Mouse (Mus musculus) kidney, embryonic 14.5 days (tissue): ENCODE results near the gene Gmpr. TPM values are rescaled to one million over a fixed set of nuclear protein-coding genes. Genes with fewer than 3 reads are reported as not detected.

Experiments
- ATAC-seq: fragments of 200-750 bp; cut with Nextera tagmentation; 2 replicates; pipeline ENCODE4 v1.8.0; 2017; ENCODE audit warnings: moderate number of reproducible peaks, mild to moderate bottlenecking, moderate TSS enrichment, moderate library complexity; ENCODE audit not compliant: low FRiP score, low TSS enrichment
- H3K27ac ChIP-seq: fragments of 300-500 bp; sonication (generic); 2 replicates; pipeline ENCODE4 v1.5.1; 2014; ENCODE audit warnings: low read depth, mild to moderate bottlenecking, low read length, moderate library complexity, mixed read lengths
- H3K27me3 ChIP-seq: fragments of 300-500 bp; sonication (generic); 2 replicates; pipeline ENCODE4 v1.6.1; 2014; ENCODE audit warnings: mild to moderate bottlenecking, low read length; ENCODE audit not compliant: control insufficient read depth, insufficient read depth
- H3K36me3 ChIP-seq: fragments of 300-500 bp; sonication (generic); 2 replicates; pipeline ENCODE4 v1.6.1; 2014; ENCODE audit warnings: low read length, mixed read lengths; ENCODE audit not compliant: control insufficient read depth, insufficient read depth
- H3K4me1 ChIP-seq: fragments of 300-500 bp; sonication (generic); 2 replicates; pipeline ENCODE4 v1.6.1; 2014; ENCODE audit warnings: low read length, mixed read lengths; ENCODE audit not compliant: control insufficient read depth, insufficient read depth
- H3K4me2 ChIP-seq: fragments of 300-500 bp; sonication (generic); replicated peaks from 2 replicates; pipeline ENCODE4 v1.6.1; 2014; ENCODE audit warnings: low read depth, mild to moderate bottlenecking, low read length
- H3K4me3 ChIP-seq: fragments of 300-500 bp; sonication (generic); 2 replicates; pipeline ENCODE4 v1.5.1; 2014; ENCODE audit warnings: mild to moderate bottlenecking, low read length
- H3K9ac ChIP-seq: fragments of 300-500 bp; sonication (generic); 2 replicates; pipeline ENCODE4 v1.6.1; 2014; ENCODE audit warnings: low read depth, mild to moderate bottlenecking, low read length, moderate library complexity
- H3K9me3 ChIP-seq: fragments of 300-500 bp; sonication (generic); 2 replicates; pipeline ENCODE4 v1.6.1; 2016; ENCODE audit warnings: low read length; ENCODE audit not compliant: control insufficient read depth
- WGBS: fragments of 180-500 bp; shearing (Covaris S2); extraction: QIAGEN DNeasy Blood & Tissue Kit; methylation state at CpG from one replicate; pipeline ENCODE4 v1.1.7; 2014; 5-methylcytosine and 5-hydroxymethylcytosine counted together
- polyA plus RNA-seq: library from polyadenylated mRNA; unstranded; fragments of >200 nt; fragmentation: Nextera tagmentation; extraction: Ambion mirVana; gene quantifications from 2 replicates; pipeline ENCODE4 v1.2.1, GENCODE M21; 2014

The Gmpr gene
- polyA plus RNA-seq, 1 experiment from 2014 or later, result 48.9 TPM

- WGBS, result 70% methylated on average over 7 of the region's 7 CpGs
- H3K9me3 ChIP-seq, result no peaks in the 10 kb centered on the region
- no peak overlapping the region for H3K9ac ChIP-seq
- no peak overlapping the region for H3K27ac ChIP-seq
- H3K27me3 ChIP-seq, result no peaks in the 10 kb centered on the region
- H3K4me1 ChIP-seq, result no peaks in the 10 kb centered on the region
- no peak for ATAC-seq
- H3K4me3 ChIP-seq, result no peak overlapping the region
- no peaks in the 10 kb centered on the region; the same call in 1 of the 2 replicates for H3K36me3 ChIP-seq
- no peak overlapping the region for H3K4me2 ChIP-seq
Measured at GRCm38 (mm10) chr13:45569932-45570331, 62.7 kb downstream of the Gmpr start.

- peak; percentile 22; the same call in 1 of the 2 replicates for ATAC-seq
- H3K9ac ChIP-seq, result no peak overlapping the region
- H3K36me3 ChIP-seq, result no peaks in the 10 kb centered on the region; the same call in 1 of the 2 replicates
- no peak overlapping the region for H3K27ac ChIP-seq
- no peaks in the 10 kb centered on the region for H3K4me1 ChIP-seq
- no peak overlapping the region for H3K4me3 ChIP-seq
- no peaks in the 10 kb centered on the region for H3K27me3 ChIP-seq
- H3K9me3 ChIP-seq, result no peaks in the 10 kb centered on the region
- no peak overlapping the region for H3K4me2 ChIP-seq
- WGBS, result 4% methylated on average over 6 of the region's 6 CpGs
Measured at GRCm38 (mm10) chr13:45571795-45572262, 64.6 kb downstream of the Gmpr start.

GRCm38 (mm10) chr13:45572768-45573167, 65.5 kb downstream of the Gmpr start:
- ATAC-seq, result no peak
- Histone ChIP-seq H3K9ac (no peak overlapping the region), H3K4me2 (no peak overlapping the region), H3K27me3 (no peaks in the 10 kb centered on the region), H3K4me3 (no peak overlapping the region), H3K36me3 (no peaks in the 10 kb centered on the region), H3K4me1 (no peaks in the 10 kb centered on the region), H3K27ac (no peak overlapping the region), H3K9me3 (no peaks in the 10 kb centered on the region)
- 46% methylated on average over 4 of the region's 4 CpGs for WGBS

- Histone ChIP-seq H3K9ac (no peak overlapping the region), H3K4me1 (no peaks in the 10 kb centered on the region), H3K4me3 (no peak overlapping the region), H3K9me3 (no peaks in the 10 kb centered on the region), H3K4me2 (no peak overlapping the region), H3K27ac (peak overlapping the region; percentile 82), H3K27me3 (no peaks in the 10 kb centered on the region), H3K36me3 (no peaks in the 10 kb centered on the region)
- WGBS, result 49% methylated on average over 4 of the region's 4 CpGs
- ATAC-seq, result peak; percentile 50; the same call in 1 of the 2 replicates
Measured at GRCm38 (mm10) chr13:45576185-45576584, 68.9 kb downstream of the Gmpr start.

- no peaks in the 10 kb centered on the region for H3K9me3 ChIP-seq
- no peak overlapping the region for H3K4me2 ChIP-seq
- no peak overlapping the region for H3K9ac ChIP-seq
- peak overlapping the region; percentile 62; the same call in 1 of the 2 replicates for H3K27ac ChIP-seq
- no peaks in the 10 kb centered on the region for H3K4me1 ChIP-seq
- ATAC-seq, result no peak
- WGBS, result 51% methylated on average over 5 of the region's 5 CpGs
- no peaks in the 10 kb centered on the region for H3K27me3 ChIP-seq
- no peak overlapping the region for H3K4me3 ChIP-seq
- H3K36me3 ChIP-seq, result no peaks in the 10 kb centered on the region
Measured at GRCm38 (mm10) chr13:45577366-45577765, 70.1 kb downstream of the Gmpr start.

- H3K27ac ChIP-seq, result peak overlapping the region; percentile 62; the same call in 1 of the 2 replicates
- 35% methylated on average over 2 of the region's 2 CpGs for WGBS
- ATAC-seq, result no peak
Measured at GRCm38 (mm10) chr13:45577784-45578183, 70.5 kb downstream of the Gmpr start.

GRCm38 (mm10) chr13:45579751-45580150, 72.5 kb downstream of the Gmpr start:
- Histone ChIP-seq H3K4me1 (no peaks in the 10 kb centered on the region), H3K9ac (no peak overlapping the region), H3K4me3 (no peak overlapping the region), H3K36me3 (no peaks in the 10 kb centered on the region), H3K27me3 (no peaks in the 10 kb centered on the region), H3K27ac (no peak overlapping the region), H3K4me2 (no peak overlapping the region), H3K9me3 (no peaks in the 10 kb centered on the region)
- 60% methylated on average over 3 of the region's 3 CpGs for WGBS
- ATAC-seq, result no peak

More at GRCm38 (mm10) chr13:45577784-45578183, 70.5 kb downstream of the Gmpr start:
- Histone ChIP-seq H3K4me1 (no peaks in the 10 kb centered on the region), H3K9ac (no peak overlapping the region), H3K9me3 (no peaks in the 10 kb centered on the region), H3K27me3 (no peaks in the 10 kb centered on the region), H3K4me2 (no peak overlapping the region), H3K4me3 (no peak overlapping the region), H3K36me3 (no peaks in the 10 kb centered on the region)

GRCm38 (mm10) chr13:45582294-45582693, 75.0 kb downstream of the Gmpr start:
- no peak overlapping the region for H3K4me2 ChIP-seq
- no peak overlapping the region for H3K4me3 ChIP-seq
- WGBS, result 47% methylated on average over 12 of the region's 12 CpGs
- no peaks in the 10 kb centered on the region for H3K9me3 ChIP-seq
- no peak overlapping the region for H3K9ac ChIP-seq
- ATAC-seq, result no peak
- no peak overlapping the region for H3K27ac ChIP-seq
- no peaks in the 10 kb centered on the region for H3K4me1 ChIP-seq
- no peaks in the 10 kb centered on the region for H3K36me3 ChIP-seq
- H3K27me3 ChIP-seq, result no peaks in the 10 kb centered on the region

GRCm38 (mm10) chr13:45583061-45583460, 75.8 kb downstream of the Gmpr start:
- no peak overlapping the region for H3K4me3 ChIP-seq
- no peaks in the 10 kb centered on the region for H3K36me3 ChIP-seq
- WGBS, result 89% methylated on average over 5 of the region's 5 CpGs
- no peak for ATAC-seq
- H3K4me1 ChIP-seq, result no peaks in the 10 kb centered on the region
- H3K27me3 ChIP-seq, result no peaks in the 10 kb centered on the region
- no peak overlapping the region for H3K4me2 ChIP-seq
- H3K9me3 ChIP-seq, result no peaks in the 10 kb centered on the region
- no peak overlapping the region for H3K27ac ChIP-seq
- H3K9ac ChIP-seq, result no peak overlapping the region
